Mouse (Mus musculus) heart, postnatal 25 days (tissue): ENCODE data around the gene Rhob. TPM values are rescaled to one million over a fixed set of nuclear protein-coding genes. Genes with fewer than 3 reads are reported as not detected.

Experiments used
- DNase-seq: peaks from one replicate; pipeline ENCODE4 v3.0.0; 2022; ENCODE audit warnings: low spot score
- intact Hi-C: fragments of 180-260 bp; cut with DNase I; formaldehyde crosslinking; loops from one replicate; pipeline ENCODE4 v1.15.1; 2025
- total RNA-seq, 2 experiments: library from RNA; stranded (reverse); gene quantifications; 2 replicates each; pipeline ENCODE4 v1.2.3; 2021

Rhob gene
- total RNA-seq, result 100 to 1,000 TPM; 149 to 156 TPM

DNA sequence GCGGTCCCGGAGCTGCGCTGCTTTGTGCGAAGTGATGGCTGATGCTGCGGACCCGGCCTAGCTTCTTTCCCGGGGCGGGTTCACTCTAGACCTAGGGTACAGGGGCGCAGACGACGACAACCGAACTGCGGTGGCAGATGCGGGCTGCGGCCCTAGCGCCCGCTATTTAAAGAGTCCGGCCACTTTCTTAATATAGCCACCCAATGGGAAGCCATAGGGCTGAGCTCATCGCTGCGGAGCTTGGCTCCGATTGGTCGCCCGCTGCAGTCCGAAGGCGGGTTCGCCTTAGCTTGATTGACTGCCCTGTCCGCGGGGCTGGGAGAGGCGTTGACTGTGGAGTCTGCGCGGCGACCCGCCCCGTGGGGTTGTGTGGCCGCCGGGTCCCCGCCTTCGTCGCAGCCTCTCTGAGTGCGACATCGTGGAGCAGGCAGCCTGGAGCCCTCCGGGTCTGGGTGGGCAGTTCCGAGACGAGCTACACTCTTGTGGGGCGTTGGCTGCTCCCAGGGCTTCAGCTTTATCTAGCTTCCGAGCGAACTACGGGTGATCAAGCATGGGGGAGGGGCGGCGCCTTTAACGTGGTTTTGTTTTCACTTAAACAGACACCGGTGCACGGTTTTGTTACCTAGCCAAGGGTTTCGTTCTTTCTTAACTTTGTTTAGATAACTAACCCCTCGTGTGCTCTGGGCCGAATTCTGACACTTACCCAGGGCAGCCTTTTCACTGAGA lies at the start of gene Rhob:
TSS of gene Rhob (minus strand) at position 139 of the 726 bp plus-strand sequence.
- DNase-seq, result peak; percentile 99
- intact Hi-C loops, result no loop called here

DNA sequence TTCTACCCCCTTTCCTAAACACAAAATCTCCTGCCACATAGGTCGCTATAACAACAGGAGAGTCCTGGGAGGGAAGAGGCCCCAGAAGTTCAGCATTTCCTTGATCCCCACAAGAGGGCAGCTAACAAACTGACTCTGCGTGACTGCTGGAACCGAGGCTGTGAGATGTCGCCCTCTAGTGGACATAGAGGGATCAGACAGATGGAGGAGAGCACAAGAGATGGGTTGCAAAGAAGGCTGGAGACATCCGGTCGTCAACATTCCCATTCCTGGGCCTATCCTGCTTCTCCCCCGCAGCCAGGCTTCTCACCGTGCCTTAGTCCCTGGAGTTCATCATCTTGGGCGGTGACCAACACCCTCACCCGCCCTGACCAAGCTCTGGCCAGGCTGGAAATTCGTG lies 47.5 kb upstream of the Rhob start:
- intact Hi-C loops, result loop anchor here (2.0 to 5.0 kb wide), 2 partner anchors 35 to 227 kb away; no protein-coding TSS in a partner anchor

DNA sequence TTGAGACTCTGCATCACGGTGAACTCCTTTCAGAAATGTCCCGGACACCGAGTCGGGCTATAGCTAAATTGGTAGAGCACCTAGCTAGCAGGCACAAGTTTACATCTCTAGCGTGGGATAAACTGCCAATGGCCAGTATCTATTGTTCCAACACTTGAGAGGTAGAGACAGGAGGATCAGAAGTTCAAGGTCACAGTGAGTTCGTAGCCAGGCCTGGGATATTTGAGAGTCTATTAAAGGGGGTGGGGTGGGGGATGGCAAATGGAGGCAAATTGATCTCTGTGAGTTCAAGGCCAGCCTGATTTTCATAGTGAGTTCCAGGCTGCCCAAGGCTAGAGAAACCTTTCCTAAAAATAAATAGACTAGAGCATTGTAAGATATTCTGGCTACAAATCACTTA lies 47.0 kb upstream of the Rhob start:
- intact Hi-C loops, result loop anchor here (2.0 to 5.0 kb wide), 2 partner anchors 34 to 226 kb away; no protein-coding TSS in a partner anchor
- DNase-seq, result no peak

More for the DNA sequence above, 47.5 kb upstream of the Rhob start:
- peak; percentile 39 for DNase-seq

DNA sequence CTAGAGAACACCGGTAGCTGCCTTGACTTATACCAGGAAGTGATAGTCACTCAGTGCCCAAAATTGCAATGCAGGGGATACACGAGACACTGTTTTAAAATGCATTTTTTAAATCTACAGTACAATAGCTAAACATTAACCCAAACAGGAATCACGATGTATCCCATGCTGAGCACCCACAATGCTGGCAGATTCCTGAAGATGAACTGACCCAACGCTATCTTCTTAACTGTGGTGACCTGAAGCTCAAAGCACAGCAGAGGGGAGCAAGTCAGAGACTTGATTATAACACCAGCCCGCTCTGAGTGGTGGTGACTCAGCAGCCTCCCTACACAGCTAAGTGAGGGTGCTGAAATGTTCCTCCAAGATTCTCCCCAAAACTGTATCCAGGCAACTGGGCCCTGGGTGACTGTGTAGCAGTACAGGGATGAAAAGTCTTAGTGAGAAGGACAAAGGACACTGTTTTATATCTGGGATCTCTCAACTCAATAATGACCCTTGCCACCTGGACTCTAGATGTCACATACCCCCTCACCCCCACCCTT lies 45.3 kb upstream of the Rhob start:
- intact Hi-C loops, result loop anchor here (5.0 kb wide), 1 partner anchor 33 kb away; no protein-coding TSS in a partner anchor
- DNase-seq, result no peak

DNA sequence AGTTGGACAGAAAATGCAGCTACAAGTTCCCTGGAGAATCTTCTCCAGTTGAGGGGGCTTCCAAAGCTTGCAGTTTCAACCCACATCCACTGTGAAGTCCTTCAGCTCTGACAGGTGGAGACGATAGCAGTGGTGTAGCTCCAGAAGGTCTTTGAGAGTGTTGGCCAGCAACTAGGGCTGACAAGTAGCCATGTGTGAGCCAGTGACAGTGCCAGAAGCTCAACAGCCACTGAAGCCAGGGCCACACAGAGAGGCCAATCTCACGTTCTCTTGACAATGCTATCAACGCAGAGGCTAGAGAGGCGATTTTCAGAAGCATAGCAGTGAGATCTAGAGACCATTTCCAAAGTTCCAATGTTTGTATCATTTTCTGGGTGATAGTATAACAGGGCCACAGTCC lies 42.6 kb upstream of the Rhob start:
- no peak for DNase-seq
- intact Hi-C loops, result no loop called here

DNA sequence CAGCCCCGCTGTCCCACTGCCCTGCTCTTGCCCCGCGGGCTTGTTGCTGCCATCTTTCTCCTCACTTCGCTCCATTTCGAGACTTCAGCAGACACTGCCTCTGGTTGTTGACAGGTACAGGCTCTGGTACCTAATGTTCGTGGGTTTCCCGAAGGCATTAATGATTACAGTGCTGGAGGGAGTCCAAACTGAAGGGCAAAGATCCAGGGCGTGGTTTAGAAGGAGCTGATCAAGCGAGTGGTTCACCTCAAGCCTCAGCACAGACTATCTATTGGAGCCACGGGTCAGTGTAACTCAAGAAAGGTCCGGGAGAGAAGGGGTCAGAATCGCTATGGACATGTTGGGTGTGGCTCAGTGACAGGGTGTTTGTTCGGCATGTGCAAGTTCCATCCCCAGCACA lies 39.7 kb upstream of the Rhob start:
- intact Hi-C loops, result no loop called here
- no peak for DNase-seq

DNA sequence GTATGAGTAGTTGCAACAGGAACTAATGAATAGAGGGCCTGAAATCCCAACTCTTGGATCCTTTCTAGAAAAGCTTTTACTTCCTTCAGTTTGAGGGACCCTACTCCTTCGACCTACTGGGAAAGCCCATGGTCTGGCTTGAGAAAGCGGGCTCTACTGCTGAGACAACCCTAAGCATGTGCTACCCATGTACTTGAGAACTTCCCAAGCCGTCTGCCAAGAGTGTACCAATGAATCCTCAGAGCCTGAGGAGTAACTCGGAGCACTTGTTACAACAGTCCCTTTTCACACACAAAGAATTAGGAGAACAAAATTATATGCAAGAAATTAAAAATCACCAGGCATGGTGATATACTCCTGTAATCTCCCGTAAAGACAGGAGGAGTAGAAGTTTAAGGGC lies 37.5 kb upstream of the Rhob start:
- DNase-seq, result no peak
- intact Hi-C loops, result no loop called here

DNA sequence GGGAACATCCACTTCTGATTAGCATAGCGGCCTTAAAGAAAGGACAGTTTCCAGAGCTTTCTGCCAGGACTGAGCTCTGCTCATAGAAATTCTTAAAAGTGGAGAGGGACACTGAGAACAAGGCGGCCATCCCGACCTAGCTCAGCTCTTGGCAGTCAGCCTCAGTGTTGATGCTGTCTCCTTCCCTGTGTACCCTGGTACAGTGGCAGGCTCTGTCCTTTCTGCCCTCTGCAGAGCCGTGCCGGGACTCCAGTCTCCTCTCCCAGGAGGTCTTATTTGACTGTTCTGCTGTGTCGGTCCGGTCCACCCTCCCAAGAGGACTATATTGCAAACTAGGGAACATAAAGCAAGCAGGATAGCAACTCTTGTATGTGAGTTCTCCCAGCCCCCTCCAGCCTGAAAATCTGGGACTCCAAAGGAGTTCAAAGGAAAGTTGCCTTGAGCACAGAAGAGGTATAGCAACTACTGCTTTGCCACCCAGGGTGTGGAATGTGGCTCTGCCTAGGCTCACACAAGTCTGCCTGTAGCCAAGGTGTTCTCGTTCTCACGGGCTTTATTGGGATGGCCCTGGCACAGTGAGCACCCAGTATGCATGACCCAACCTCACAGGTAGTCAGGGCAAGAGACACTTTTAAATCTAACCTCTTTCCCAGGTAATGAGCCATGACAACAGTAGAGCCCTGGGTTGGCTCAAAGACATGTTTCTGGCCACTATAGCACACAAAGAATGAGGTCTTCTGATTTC lies 36.6 kb upstream of the Rhob start:
- intact Hi-C loops, result no loop called here
- no peak for DNase-seq

DNA sequence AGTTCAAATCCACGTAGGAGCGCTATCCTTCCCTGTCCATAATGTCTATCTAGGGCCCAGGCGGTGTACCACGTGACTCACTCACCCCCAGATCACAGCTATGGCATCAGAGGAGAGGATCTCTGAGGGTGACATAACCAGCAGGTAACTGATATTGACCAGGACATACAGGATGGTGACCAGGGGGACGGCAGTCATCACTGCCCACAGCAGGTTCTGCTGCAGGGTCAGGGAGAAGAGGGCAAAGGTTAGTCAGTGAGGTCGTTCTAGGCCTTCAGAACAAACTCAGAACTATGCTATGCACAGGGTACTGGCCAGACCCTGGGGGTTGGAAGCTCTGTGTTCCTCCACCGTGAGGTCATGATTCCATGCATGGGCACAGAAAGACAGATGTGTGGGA lies 35.8 kb upstream of the Rhob start:
- DNase-seq, result no peak
- intact Hi-C loops, result no loop called here

DNA sequence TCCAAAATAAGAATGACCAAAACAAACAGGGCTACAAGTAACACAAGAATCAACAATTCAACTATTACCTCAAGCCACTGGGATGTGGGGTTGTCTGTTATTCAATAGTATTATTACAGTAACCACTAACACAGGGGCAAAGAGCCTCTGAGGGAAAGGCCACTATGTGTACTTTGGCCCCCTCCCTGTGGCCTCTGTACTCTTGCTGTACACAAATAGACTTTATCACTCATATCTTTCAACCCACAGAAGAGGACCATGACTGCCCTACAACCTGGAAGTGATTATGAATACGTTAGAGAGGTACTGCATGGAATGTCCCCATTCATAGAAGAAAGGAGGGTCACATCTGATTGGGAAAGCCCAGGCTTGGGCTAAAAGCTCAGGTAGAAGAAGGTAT lies 35.1 kb upstream of the Rhob start:
- intact Hi-C loops, result no loop called here
- no peak for DNase-seq

DNA sequence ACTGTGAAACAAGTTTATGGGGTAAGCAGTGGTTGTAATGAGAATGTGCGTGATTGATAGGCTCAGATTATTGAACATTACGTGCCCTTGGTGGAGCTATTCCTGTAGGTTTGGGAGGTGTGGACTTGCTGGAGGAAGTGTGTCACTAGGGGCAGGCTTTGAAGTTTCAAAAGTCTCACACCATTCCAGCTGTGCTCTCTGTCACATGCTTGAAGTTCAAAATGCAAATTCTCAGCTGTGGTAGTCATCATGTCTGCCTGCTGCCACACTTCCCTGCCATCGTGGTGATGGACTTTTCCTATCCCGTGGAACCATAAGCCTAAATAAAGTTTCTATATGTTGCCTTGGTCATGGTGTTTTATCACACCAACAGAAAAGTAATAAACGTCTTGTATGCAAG lies 28.0 kb upstream of the Rhob start:
- DNase-seq, result no peak
- intact Hi-C loops, result no loop called here

DNA sequence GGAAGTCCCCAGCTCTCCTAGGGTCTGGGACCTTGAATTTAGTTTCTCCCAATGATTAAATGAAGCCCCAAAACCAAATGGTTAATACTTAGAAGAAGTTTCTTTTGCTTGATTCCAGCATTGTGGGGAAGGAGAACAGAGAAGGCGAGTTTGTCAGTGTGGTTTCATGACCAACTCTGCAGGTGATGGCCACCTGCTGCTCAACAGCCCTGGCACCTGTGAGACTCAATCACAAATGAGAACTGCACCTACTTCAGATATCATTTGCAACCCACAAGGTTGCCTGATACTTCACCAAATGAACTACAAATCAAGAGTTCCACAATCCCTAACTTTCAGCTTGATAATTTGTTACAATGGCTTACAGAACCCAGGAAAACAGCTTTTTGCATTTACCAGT lies 27.4 kb upstream of the Rhob start:
- intact Hi-C loops, result no loop called here
- no peak for DNase-seq

DNA sequence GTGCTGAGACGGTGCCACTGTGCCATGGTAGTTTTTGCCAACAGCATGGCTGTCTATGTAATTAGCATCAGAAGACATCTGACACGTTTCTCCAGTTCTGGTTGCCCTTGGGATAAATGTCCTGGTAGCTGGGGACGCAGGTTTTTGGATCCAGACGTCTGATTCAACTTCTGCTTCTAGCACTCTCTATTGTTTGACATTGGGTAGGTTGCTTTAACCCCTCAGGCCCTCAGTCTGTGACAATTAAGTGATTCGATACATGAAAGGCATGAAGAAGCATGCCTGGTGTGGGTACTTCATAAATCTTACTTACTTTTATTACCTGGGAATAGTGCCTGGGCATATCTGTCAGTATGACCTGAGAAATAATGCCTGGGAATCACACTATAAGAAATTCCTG lies 24.3 kb upstream of the Rhob start:
- no peak for DNase-seq

DNA sequence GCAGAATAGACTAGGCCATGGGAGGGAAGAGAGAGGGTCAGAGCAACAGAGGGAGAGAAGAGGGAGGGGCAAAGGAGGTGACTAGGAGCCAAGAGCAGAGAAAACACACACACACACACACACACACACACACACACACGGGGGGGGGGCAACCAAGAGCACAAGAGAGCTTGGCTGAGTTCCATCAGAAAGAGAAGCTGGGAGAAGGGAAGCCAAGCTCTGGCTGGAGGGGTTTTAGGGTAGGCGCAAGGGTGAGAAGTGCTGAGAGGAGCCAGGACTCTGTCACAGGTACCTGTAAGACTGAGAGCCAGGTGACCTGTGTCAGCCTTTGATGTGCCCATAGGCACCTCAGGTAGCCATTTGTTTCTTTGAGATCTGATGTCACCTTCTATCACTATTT lies 22.9 kb upstream of the Rhob start:
- DNase-seq, result no peak
- intact Hi-C loops, result no loop called here

More for the DNA sequence above, 24.3 kb upstream of the Rhob start:
- intact Hi-C loops, result no loop called here

DNA sequence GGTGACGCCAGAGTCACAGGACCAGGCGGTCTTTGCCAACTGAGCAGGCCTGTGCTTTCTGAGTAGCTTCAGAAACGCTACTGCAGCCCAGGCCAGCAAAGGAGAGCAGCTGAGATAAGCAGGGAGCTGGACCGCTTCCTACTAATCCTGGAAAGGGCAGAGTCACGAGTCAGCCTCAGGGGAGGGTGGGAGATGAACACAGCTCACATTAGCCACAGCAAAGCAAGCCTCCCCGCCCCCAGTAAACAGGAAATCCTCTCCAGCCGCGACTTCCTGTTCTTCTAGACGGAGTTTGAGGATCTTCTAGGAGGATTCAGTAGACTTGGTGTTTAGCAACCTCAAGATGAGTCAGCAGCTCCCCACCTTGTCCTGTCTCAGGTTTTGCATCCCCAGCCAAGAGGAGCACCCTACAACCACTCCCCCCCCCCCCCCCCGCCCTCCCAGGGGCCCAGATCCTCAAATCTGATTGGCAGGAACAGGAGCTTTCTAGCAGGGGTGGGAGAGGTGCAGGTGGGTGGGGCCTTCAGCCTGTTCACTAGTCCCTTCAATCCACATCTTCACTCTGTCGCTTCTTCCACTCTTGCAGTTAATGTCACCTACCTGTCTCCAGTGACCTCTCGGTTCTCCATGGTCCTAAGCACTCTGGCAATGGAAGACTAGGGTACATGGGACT lies 21.7 kb upstream of the Rhob start:
- intact Hi-C loops, result no loop called here
- DNase-seq, result peak; percentile 78

DNA sequence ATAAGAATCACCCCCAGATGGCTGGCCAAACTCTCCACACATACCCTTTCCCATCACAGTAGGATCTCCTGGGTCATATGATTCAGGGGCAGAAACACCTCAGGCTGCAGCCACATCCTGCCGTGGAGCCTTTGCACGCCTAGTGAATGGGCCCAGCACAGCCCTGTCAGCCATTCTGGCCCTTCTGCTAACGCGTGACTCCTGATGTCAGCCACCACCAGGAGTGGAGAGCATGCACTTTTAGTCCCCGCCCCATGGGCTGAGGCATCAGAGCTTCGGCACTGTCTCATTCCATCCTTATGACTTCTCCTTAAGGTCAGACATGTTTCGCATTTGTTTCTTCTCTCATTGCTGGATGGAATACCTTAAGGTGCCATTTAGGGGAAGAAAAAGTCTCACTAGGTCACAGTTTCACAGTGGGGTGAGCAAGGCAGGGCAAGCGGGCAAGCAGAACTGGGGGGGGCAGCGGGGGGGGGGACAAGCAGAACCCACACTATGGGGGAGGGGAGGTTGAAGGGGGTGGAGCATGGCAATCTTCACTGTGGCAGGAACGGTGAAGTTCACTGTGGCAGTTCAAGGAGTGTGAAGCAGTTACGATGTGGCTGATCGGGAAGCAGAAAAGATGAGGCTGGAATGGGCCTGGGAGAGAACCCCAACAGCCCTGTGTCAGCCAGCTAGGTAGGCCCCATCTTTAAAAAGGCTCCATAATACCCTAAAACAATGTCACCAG lies 19.8 kb upstream of the Rhob start:
- intact Hi-C loops, result no loop called here
- no peak for DNase-seq

DNA sequence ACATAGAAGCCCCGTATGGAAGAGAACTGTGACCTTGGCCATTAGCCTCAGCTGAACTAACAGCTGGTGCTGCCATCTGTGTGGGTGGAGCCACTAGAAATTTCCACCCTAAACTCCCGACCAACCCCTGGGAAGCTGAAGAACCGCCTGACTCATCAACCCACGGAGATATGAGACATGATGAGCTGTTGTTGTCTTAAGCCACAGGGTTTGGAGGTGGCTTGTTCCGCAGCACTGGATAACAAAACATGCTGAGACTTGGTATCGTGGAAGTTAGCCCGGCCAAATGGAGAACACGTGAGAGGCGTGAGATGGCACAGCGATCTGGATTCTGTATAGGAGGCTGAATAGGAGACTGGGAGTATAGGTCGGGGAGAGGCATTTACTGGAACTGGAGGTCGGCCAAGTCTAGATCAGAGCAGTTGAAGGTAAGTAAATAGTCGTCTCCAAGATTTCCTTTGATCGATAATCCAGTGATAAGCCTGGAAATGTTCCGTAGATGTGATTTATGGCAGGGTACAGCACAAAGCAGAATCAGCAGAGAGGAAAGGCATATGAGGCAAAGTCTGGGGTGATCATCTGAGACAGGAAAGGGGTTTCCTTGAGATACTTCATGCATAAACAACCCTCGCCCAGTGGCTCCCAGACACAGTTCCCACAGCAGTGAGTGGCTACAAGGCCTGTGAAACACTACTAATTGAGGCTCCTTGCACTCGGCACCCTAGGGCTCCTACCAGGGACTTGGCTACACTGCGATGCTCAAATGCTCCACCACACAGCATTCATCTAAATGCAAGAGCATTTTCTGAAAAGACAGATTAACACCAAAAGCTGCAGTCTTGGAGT lies 11.5 kb upstream of the Rhob start:
- intact Hi-C loops, result loop anchor here (5.0 kb wide), 1 partner anchor 36 kb away; no protein-coding TSS in a partner anchor
- DNase-seq, result no peak

DNA sequence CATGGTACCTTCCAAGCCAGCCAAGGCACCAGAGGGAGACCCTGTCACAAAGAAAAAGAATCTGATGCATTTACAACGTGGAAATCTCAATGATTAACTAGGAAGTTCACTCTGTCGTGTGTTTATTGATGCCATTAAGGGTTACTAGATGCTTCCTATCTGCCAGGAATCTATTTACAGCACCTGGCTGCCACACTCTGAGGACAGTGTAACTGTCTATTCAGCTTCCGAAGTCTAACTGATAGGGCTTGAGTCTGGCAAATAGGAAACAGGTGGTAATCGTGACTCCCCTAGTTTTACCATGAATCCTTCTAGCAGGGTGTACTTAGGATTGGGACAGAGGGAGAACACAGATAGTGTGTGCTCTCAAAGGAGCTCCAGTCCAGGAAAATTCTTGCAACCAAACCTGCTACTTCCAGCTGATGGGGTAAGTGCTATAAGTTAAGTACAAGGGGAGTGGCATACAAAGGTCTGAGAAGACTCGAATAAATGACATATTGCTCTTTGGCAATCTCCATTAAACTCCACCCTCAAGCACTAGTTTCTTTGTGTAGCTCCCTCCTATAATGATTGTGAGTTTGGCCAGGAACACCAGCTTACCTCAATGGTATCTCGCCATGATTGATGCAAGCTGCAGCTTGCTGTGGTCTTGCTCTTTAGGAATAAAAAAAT lies 10.6 kb upstream of the Rhob start:
- intact Hi-C loops, result loop anchor here (5.0 kb wide), 1 partner anchor 37 kb away; no protein-coding TSS in a partner anchor

More for the DNA sequence above, 10.6 kb upstream of the Rhob start:
- DNase-seq, result no peak
